ENCODE assay signal across 9 mouse cellular contexts in genomic region chr6:84416992-84417636, GRCm38 (mm10).
"Had no signal": no experiment of that assay in that cellular context is flagged by ENCODE, and none has a peak within 500 bp of the region (broad histone marks: within the 10 kb centered on the region; RNA-seq: fewer than 3 reads in every experiment).

No protein-coding gene starts in this region.

- H3K4me1 ChIP-seq: liver, embryonic 13.5 days; midbrain, embryonic 13.5 days had no signal

- DNase-seq: kidney, adult 18-20 months; layer of hippocampus, adult 9-11 months; liver; liver, embryonic 13.5 days; lung, adult 18-20 months; right cerebral cortex, postnatal 14 days; thymus, postnatal 36 days had no signal

- H3K9ac ChIP-seq: limb, embryonic 12.5 days; liver, embryonic 13.5 days; midbrain, embryonic 13.5 days had no signal

- H3K27ac ChIP-seq: limb, embryonic 12.5 days; liver, embryonic 13.5 days; midbrain, embryonic 13.5 days had no signal

- H3K36me3 ChIP-seq: limb, embryonic 12.5 days; liver, embryonic 13.5 days; midbrain, embryonic 13.5 days had no signal

- H3K4me3 ChIP-seq: limb, embryonic 12.5 days; liver, embryonic 13.5 days; midbrain, embryonic 13.5 days had no signal

- H3K27me3 ChIP-seq: liver, embryonic 13.5 days; midbrain, embryonic 13.5 days had no signal

- ATAC-seq: midbrain, embryonic 13.5 days had no signal

- H3K4me2 ChIP-seq: limb, embryonic 12.5 days; liver, embryonic 13.5 days; midbrain, embryonic 13.5 days had no signal

- H3K9me3 ChIP-seq: limb, embryonic 12.5 days; liver, embryonic 13.5 days; midbrain, embryonic 13.5 days had no signal
